Mouse (Mus musculus): ENCODE results near the gene Srpr.

- TF ChIP-seq CTCF (IDR thresholded peaks at IDR 0.05; ENCODE audit: low read depth, low read length) = no peak
- TF ChIP-seq POLR2A (IDR thresholded peaks at IDR 0.05; ENCODE audit: borderline replicate concordance, low read depth, low read length) = no peak
These were observed 57.4 kb downstream of the Srpr start for GRCm38 (mm10) chr9:35257365-35257764.

Measured in bone marrow macrophage, adult 2 months (primary cell).